Mouse (Mus musculus) cortical plate, adult 2 months (tissue): ENCODE results near the gene Btg1.

Experiments
- CTCF ChIP-seq: fragments of 200-500 bp; IDR thresholded peaks from 2 replicates; pipeline ENCODE4 v1.5.1; 2011; ENCODE audit warnings: mild to moderate bottlenecking, control low read depth, low read length; ENCODE audit not compliant: insufficient read depth; ENCODE audit errors: extremely low read depth
- POLR2A ChIP-seq: fragments of 200-500 bp; IDR thresholded peaks from 2 replicates; pipeline ENCODE4 v1.6.1; 2011; ENCODE audit warnings: mild to moderate bottlenecking, low read length, control low read depth; ENCODE audit not compliant: insufficient read depth; ENCODE audit errors: extremely low read depth

DNA sequence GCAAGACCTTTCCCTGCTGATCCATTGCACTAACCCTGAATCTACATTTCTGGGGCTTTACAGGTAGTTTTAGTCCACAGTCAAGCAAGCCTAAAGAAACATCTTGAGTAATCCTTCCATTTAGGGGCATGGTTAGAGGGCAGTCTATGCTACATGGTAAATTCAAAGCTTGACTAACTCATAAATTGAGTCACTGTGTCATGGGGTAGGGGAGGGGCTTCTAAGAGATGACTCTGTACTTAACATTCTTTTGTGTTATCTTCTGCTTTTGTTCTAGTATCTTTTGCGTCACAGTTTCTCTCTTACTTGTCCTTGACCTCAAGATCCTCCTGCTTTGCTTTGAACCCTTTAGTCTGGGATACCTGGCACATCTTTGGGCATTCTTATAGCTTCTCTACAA, 11.6 kb upstream of the Btg1 start:
- TF ChIP-seq CTCF = no peak
- no peak for TF ChIP-seq POLR2A
